Mouse (Mus musculus) kidney, embryonic 15.5 days (tissue): ENCODE measurements at regions not wholly inside any gene's neighbourhood (a gene's known extent, or its start where the extent isn't known, plus 50 kb on each side); places are given as distances from the start of the nearest gene placed in this dataset.

ENCODE experiments used
- ATAC-seq: fragments of 200-750 bp; cut with Nextera tagmentation; replicated peaks from 2 replicates; pipeline ENCODE4 v1.8.0; 2017; ENCODE audit warnings: moderate TSS enrichment; ENCODE audit not compliant: low FRiP score
- H3K27ac ChIP-seq: fragments of 300-500 bp; sonication (generic); 2 replicates; pipeline ENCODE4 v1.5.1; 2015; ENCODE audit warnings: mild to moderate bottlenecking, inconsistent platforms
- H3K27me3 ChIP-seq: fragments of 300-500 bp; sonication (generic); 2 replicates; pipeline ENCODE4 v1.6.1; 2015; ENCODE audit warnings: inconsistent platforms
- H3K36me3 ChIP-seq: fragments of 300-500 bp; sonication (generic); 2 replicates; pipeline ENCODE4 v1.6.1; 2015; ENCODE audit warnings: inconsistent platforms
- H3K4me1 ChIP-seq: fragments of 300-500 bp; sonication (generic); 2 replicates; pipeline ENCODE4 v1.6.1; 2015; ENCODE audit warnings: inconsistent platforms
- H3K4me2 ChIP-seq: fragments of 300-500 bp; sonication (generic); 2 replicates; pipeline ENCODE4 v1.6.1; 2015; ENCODE audit warnings: moderate library complexity, mild to moderate bottlenecking, inconsistent platforms
- H3K4me3 ChIP-seq: fragments of 300-500 bp; sonication (generic); replicated peaks from 2 replicates; pipeline ENCODE4 v1.5.1; 2015; ENCODE audit warnings: mild to moderate bottlenecking, inconsistent platforms
- H3K9ac ChIP-seq: fragments of 300-500 bp; sonication (generic); 2 replicates; pipeline ENCODE4 v1.6.1; 2015; ENCODE audit warnings: mild to moderate bottlenecking, inconsistent platforms
- H3K9me3 ChIP-seq: fragments of 300-500 bp; sonication (generic); replicated peaks from 2 replicates; pipeline ENCODE4 v1.6.1; 2016; ENCODE audit warnings: inconsistent platforms
- WGBS: fragments of 180-500 bp; shearing (Covaris S2); methylation state at CpG from one replicate; pipeline ENCODE4 v1.1.7; 2015; ENCODE audit warnings: mixed read lengths; 5-methylcytosine and 5-hydroxymethylcytosine counted together

DNA sequence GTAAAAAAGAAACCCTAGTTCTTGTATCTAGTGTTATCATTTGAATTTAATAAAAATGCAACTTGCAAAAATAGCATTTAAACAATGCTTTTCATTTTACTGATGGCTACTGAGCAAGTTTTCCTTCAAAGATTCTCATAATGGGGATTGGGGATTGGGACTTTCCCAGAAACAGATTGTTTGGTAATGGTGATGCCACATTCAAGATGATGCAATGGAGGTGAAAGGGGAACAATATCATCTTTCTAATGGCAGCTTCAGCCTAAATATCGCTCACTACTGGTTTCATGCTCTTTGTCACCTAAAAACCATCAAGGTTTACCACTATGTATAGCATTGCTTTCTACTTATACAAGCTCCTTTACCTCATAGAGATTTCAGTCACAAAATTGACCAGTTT is 799.3 kb upstream of the 4930412O13Rik start:
- Histone ChIP-seq H3K9ac (no peak overlapping the region), H3K4me3 (no peak overlapping the region), H3K27me3 (no peaks in the 10 kb centered on the region), H3K4me1 (no peaks in the 10 kb centered on the region), H3K9me3 (no peaks in the 10 kb centered on the region), H3K36me3 (no peaks in the 10 kb centered on the region), H3K27ac (no peak overlapping the region), H3K4me2 (no peak overlapping the region)
- WGBS: 84% methylated on average over 1 of the region's 1 CpGs
- no peak for ATAC-seq

DNA sequence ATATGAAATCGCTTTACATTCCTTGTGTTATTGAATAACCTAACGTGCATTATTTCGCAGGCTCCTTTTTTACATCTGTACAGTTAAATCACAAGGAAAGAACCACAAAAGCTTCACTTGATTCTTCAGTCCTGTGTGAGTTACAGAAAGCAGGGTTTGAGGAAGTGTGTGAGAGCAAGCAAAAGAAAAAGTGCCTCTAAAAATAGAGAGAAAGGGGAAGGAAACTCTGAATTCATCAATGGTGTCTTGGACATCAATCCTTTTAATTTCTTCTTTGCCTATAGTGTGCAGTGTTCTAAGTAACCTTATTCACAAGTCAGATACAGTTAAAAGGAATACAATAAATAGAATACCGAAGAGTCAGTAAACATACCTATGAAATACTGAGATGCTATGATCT is 785.7 kb upstream of the 4930412O13Rik start:
- no peak overlapping the region for H3K4me3 ChIP-seq
- no peaks in the 10 kb centered on the region for H3K9me3 ChIP-seq
- H3K9ac ChIP-seq: no peak overlapping the region
- no peak for ATAC-seq
- no peak overlapping the region for H3K4me2 ChIP-seq
- H3K36me3 ChIP-seq: no peaks in the 10 kb centered on the region
- H3K27me3 ChIP-seq: no peaks in the 10 kb centered on the region
- WGBS: 71% methylated on average over 4 of the region's 4 CpGs
- H3K27ac ChIP-seq: no peak overlapping the region
- H3K4me1 ChIP-seq: no peaks in the 10 kb centered on the region

DNA sequence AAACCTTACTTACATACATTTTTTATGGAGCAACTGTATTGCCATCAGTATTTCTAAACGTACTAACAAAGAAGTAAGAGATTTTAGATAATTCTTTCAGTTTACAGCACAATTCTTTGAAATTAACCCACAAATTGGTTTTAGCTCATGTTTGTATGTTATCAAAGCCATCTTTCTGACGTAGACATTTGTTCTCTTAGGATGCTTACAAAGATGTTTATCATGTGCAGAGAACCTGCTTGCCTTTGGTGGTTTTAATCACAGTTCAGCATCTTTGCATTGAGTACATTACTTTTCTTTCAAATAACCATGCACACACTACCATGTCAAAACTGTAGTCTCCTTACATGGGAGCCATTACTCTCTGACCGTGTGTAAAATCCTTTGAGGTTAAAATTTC is 764.4 kb upstream of the 4930412O13Rik start:
- H3K27ac ChIP-seq: no peak overlapping the region
- H3K36me3 ChIP-seq: no peaks in the 10 kb centered on the region
- no peaks in the 10 kb centered on the region for H3K27me3 ChIP-seq
- no peak overlapping the region for H3K4me3 ChIP-seq
- no peaks in the 10 kb centered on the region for H3K4me1 ChIP-seq
- WGBS: 66% methylated on average over 3 of the region's 3 CpGs
- ATAC-seq: no peak
- no peaks in the 10 kb centered on the region for H3K9me3 ChIP-seq
- no peak overlapping the region for H3K4me2 ChIP-seq
- no peak overlapping the region for H3K9ac ChIP-seq

DNA sequence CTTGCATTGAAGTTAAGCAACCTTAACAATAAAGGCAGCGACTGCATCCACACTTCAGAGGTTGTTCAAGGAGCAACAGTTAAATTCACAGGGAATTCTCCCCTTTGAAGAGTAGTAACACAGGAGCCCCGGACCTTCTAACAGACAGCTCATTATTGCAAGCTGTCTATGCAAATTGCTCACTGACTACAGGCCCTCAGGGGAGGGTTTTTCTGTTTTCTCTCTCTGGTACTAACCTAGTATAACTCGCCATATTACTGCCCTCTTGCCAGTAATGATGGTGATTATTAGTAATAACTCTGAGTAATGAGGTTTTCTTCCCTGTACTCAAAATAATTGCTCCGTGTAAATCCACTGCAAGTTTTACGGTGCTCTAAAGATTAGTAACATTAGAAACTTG is 763.5 kb upstream of the 4930412O13Rik start:
- ATAC-seq: no peak
- Histone ChIP-seq H3K27ac (no peak overlapping the region), H3K36me3 (no peaks in the 10 kb centered on the region), H3K27me3 (no peaks in the 10 kb centered on the region), H3K9me3 (no peaks in the 10 kb centered on the region), H3K9ac (no peak overlapping the region), H3K4me2 (no peak overlapping the region), H3K4me3 (no peak overlapping the region), H3K4me1 (no peaks in the 10 kb centered on the region)
- 46% methylated on average over 5 of the region's 5 CpGs for WGBS

DNA sequence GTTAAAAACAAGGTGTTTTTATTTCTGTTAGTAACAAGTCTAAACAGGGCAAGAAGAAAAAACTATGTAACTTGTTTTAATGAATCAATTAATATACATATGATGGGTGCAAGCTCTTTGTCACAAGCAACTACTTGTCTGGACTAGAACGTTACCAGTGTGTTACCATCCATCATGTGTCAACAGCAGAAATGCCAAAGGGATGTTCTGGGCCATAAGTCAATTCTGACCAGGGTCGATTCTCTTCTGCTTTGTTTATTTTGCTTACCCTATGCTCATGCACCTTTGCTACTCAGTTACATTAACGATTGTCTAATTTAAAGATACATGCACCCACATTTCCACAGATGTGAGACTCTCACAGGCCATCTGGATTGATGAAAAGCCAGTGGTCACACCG is 744.1 kb upstream of the 4930412O13Rik start:
- Histone ChIP-seq H3K27me3 (no peaks in the 10 kb centered on the region), H3K9ac (no peak overlapping the region), H3K4me1 (no peaks in the 10 kb centered on the region), H3K9me3 (no peaks in the 10 kb centered on the region), H3K27ac (no peak overlapping the region), H3K4me2 (no peak overlapping the region), H3K36me3 (no peaks in the 10 kb centered on the region), H3K4me3 (no peak overlapping the region)
- ATAC-seq: no peak
- WGBS: 20% methylated on average over 4 of the region's 4 CpGs

DNA sequence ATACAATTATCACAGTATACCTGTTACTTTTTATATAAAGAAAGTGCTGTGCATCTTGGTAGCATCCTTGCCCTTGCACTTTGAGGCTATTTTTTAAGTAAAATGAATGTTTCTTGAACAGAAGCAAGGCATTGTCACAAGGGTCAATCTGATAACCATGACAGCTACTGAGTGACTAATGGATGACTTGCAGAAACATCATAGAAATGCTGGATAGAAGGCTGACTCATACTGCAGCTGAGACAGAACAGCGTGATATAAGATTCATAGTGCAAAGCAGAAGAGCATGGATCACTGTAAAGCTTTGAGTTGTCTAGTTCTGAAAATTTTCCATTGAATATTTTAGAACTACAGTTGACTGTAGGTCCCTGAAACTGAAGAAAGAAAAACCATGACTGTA is 739.6 kb upstream of the 4930412O13Rik start:
- no peaks in the 10 kb centered on the region for H3K9me3 ChIP-seq
- H3K27ac ChIP-seq: no peak overlapping the region
- no peak overlapping the region for H3K9ac ChIP-seq
- H3K4me3 ChIP-seq: no peak overlapping the region
- H3K36me3 ChIP-seq: no peaks in the 10 kb centered on the region
- ATAC-seq: no peak
- no peaks in the 10 kb centered on the region for H3K27me3 ChIP-seq
- H3K4me1 ChIP-seq: no peaks in the 10 kb centered on the region
- no peak overlapping the region for H3K4me2 ChIP-seq
- WGBS: 83% methylated on average over 1 of the region's 1 CpGs

DNA sequence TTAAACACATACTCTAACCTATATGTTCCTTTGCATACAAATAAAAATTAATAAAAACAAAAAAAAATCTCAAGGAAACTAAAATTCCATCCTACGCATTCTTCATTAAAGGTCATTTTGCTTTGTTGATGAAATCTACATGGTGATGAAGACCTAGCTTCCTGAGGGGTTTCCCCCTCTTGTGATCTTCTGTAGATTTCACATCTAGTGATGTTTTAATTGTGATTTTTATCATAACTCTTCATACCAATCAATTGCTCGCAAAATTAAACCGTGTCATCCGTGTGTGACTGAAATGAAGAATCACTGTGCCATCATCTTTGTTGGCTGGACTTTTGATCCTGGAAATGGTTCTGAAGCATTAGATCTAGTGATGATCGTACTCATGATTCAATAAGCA is 725.4 kb upstream of the 4930412O13Rik start:
- WGBS: 92% methylated on average over 5 of the region's 5 CpGs
- H3K9ac ChIP-seq: no peak overlapping the region
- no peak for ATAC-seq

DNA sequence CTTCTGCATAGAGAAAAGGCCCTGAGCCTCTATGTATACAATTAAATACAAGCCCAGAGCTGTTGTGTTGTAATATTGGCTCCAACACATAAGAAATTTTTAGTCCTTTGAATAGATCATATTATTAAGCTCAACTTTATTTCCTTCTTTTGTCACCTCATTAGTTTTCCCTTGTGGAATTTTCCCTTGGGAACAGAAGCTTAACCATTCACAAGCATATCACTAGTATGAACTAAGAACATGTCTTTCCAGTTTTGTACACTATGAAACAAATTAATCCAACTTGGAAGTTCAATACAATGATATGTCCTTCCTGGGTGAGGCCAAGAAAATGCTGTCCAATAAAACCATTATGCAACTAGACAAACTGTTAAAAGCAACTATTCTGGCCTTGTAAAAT is 720.9 kb upstream of the 4930412O13Rik start:
- Histone ChIP-seq H3K36me3 (no peaks in the 10 kb centered on the region), H3K4me3 (no peak overlapping the region)

More for the DNA sequence above, 725.4 kb upstream of the 4930412O13Rik start:
- Histone ChIP-seq H3K27me3 (no peaks in the 10 kb centered on the region), H3K36me3 (no peaks in the 10 kb centered on the region), H3K9me3 (no peaks in the 10 kb centered on the region), H3K4me1 (no peaks in the 10 kb centered on the region), H3K4me2 (no peak overlapping the region), H3K4me3 (no peak overlapping the region), H3K27ac (no peak overlapping the region)

DNA sequence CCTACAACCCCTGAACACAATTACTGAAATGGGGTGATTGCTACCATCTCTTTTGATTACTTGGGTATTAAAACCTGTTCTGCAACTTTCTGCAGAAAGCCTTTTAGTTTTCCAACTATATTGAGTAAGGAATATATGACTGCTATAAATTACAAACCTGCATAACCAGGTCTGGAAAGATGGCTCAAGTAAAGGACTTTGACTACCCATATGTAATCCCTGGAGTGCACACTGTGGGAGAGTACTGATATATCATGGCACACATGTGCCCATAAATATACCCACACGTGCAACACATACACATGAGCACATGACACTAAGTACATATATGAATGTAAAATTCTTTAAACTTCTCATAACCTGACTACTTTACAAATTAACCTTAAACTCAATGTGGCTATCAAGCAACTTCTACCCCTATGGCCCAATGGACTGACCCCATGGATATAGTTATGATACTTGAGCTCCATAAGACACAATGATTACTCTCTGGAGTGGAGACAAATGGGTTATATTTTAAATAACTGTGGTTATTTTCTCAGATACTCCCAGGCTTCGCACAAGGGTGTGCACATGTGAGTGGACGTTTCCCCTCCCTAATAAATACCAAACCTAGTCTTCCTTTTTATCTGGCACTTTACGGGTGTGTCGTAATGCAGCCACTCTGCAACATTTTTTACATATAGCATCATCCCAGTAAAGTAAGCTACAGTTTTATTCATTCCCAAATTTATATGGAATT is 717.1 kb upstream of the 4930412O13Rik start:
- 79% methylated on average over 5 of the region's 5 CpGs for WGBS
- no peak overlapping the region for H3K4me2 ChIP-seq
- no peak for ATAC-seq

More for the DNA sequence above, 720.9 kb upstream of the 4930412O13Rik start:
- Histone ChIP-seq H3K4me1 (no peaks in the 10 kb centered on the region), H3K4me2 (no peak overlapping the region), H3K27ac (no peak overlapping the region), H3K9ac (no peak overlapping the region), H3K9me3 (no peaks in the 10 kb centered on the region), H3K27me3 (no peaks in the 10 kb centered on the region)
- ATAC-seq: no peak

DNA sequence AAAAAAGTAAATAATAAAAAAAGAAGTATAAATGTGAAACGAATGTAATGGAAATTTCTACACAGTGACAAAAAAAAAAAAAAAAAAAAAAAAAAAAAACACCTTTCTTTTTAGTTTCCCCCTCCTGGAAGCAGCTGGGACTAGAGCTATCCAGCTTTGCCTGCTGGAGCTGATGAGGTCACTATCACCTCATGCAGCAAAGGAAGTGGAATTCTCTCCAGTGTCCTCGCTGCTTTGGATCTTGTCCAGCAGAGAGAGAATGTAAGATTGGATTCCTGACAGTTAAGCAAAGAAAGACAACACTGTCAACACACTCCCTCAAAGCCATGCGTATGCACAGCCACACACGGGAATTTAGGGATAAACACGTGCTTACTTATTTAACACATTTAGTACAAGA is 698.9 kb upstream of the 4930412O13Rik start:
- no peaks in the 10 kb centered on the region for H3K36me3 ChIP-seq
- no peak overlapping the region for H3K4me3 ChIP-seq
- no peak overlapping the region for H3K27ac ChIP-seq
- no peak for ATAC-seq
- no peaks in the 10 kb centered on the region for H3K9me3 ChIP-seq
- no peaks in the 10 kb centered on the region for H3K27me3 ChIP-seq
- WGBS: 66% methylated on average over 5 of the region's 5 CpGs
- H3K4me2 ChIP-seq: no peak overlapping the region
- no peaks in the 10 kb centered on the region for H3K4me1 ChIP-seq
- no peak overlapping the region for H3K9ac ChIP-seq

More for the DNA sequence above, 717.1 kb upstream of the 4930412O13Rik start:
- H3K9me3 ChIP-seq: no peaks in the 10 kb centered on the region
- no peaks in the 10 kb centered on the region for H3K27me3 ChIP-seq
- no peak overlapping the region for H3K4me3 ChIP-seq
- H3K36me3 ChIP-seq: no peaks in the 10 kb centered on the region
- no peak overlapping the region for H3K27ac ChIP-seq
- H3K4me1 ChIP-seq: no peaks in the 10 kb centered on the region
- no peak overlapping the region for H3K9ac ChIP-seq

DNA sequence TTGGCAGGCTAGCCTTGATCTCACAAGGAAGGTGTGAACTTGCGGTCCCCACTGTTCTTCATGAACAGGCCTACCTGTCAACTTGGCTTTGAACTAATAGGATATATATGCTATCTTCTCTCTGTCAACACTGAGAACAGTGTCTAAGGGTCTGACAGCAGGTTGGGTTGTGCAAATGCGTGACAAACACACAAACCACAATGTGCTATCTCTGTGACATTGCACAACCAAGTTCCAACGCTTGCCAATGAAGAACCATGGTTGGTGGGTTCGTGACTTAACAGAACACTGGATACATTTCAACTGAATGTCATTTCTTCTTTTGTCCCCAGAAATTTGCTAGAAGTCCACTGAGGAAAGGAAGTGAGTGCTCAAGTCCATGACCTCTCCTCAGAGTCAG is 696.8 kb upstream of the 4930412O13Rik start:
- no peak overlapping the region for H3K9ac ChIP-seq
- H3K4me2 ChIP-seq: no peak overlapping the region
- ATAC-seq: no peak
- no peaks in the 10 kb centered on the region for H3K27me3 ChIP-seq
- no peaks in the 10 kb centered on the region for H3K9me3 ChIP-seq
- no peak overlapping the region for H3K4me3 ChIP-seq
- H3K27ac ChIP-seq: no peak overlapping the region
- no peaks in the 10 kb centered on the region for H3K36me3 ChIP-seq
- WGBS: 95% methylated on average over 4 of the region's 4 CpGs
- no peaks in the 10 kb centered on the region for H3K4me1 ChIP-seq

DNA sequence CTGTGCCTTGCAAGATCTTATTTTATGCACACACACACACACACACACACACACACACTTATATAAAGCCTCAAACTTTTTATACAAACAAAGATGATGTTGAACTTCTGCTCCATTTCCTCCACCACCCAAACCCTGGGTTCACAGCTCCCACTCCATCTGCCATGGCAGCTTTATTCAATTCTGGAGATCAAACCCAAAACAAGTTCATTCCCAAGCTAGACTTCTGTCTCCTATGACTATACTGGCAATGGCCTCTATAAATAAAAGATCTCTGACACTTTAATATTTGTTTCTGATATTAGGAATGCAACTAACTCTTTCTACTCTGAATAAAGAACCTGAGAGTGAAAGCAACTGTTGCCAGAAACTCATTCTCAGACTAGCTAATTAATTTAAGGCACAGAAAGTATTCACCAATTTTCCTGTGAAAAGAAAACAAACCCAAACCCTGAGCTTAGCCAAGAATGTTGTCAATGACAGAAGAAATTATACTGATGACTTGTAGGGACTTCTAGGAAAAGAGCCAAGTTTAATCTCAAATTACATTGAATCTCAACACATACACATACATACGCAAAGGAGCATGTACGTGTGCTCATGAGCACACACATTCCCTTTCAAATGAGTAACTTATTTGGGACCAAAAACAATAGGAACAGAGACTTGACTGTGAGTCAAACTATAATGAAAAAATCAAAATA is 695.1 kb upstream of the 4930412O13Rik start:
- Histone ChIP-seq H3K4me3 (no peak overlapping the region), H3K4me2 (no peak overlapping the region), H3K9me3 (no peaks in the 10 kb centered on the region), H3K27me3 (no peaks in the 10 kb centered on the region), H3K36me3 (no peaks in the 10 kb centered on the region), H3K9ac (no peak overlapping the region), H3K27ac (peak overlapping the region; percentile 51), H3K4me1 (no peaks in the 10 kb centered on the region)
- ATAC-seq: peak; percentile 86
- WGBS: 44% methylated on average over 2 of the region's 2 CpGs

DNA sequence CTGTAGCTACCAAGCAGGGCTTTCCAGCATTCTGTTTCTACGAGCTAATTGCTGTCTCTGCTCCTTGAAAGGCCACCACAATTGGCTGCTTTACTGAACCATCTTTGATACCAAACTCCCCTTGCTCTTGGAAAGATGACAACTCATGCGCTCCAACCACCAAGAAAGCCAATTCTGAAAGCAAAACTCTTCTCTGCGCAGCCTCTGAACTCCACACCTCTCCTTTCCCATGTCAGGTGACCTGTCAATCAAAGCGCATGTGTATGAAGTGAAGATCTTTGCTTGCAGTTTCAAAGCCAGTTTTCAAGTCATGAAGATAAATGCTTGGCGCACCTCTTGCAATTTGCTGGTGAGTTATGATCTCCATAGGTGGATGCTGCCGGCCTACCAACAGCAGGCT is 687.9 kb upstream of the 4930412O13Rik start:
- Histone ChIP-seq H3K4me2 (no peak overlapping the region), H3K9ac (no peak overlapping the region), H3K27ac (no peak overlapping the region), H3K27me3 (no peaks in the 10 kb centered on the region), H3K4me3 (no peak overlapping the region), H3K36me3 (no peaks in the 10 kb centered on the region), H3K4me1 (no peaks in the 10 kb centered on the region), H3K9me3 (no peaks in the 10 kb centered on the region)
- WGBS: 92% methylated on average over 6 of the region's 6 CpGs
- no peak for ATAC-seq
